Mouse (Mus musculus): ENCODE measurements around the gene Irf3. TPM values are rescaled to one million over a fixed set of nuclear protein-coding genes. Genes with fewer than 3 reads are reported as not detected.

The Irf3 gene
- polyA plus RNA-seq (2015; fragmentation: Nextera tagmentation; extraction: Ambion mirVana), result 39.8 and 43.2 TPM in 2 replicates

DNA sequence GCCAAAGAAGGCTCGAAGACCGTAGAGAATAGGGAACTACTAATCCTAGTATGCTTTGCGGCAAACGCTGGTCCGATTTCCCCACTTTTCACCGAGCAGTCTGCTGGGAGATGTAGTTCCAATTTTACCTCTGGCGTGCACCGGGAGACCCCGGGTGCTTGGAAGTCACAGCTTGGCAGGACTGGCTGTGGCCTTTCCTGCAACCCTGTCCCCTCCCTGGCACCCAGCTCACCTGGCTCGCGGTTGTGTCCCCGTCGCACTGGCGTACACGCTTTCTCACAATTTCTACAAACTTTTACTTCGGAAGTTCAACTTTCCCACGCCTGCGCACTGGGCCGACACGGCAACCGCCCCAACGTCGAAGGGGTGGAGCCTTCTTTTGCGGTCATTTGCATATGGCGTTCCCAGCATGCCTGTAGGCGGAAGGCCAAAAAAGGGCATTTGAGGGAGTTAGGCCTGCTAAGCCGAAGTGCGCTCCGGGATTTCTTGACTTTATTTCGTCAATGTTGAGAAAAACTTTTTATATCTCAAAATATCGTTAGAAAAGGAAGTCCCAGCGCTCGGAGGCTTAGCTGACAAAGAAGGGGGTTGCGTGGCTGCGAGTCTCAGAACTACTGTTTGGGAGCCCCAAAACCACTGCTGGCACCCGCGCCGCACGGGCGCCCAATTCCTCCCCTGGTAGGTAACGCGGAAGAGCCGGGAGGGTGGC lies at the start of gene Irf3:
Irf3 (plus strand) TSS at position 418 of the 709 bp plus-strand sequence.
- Histone ChIP-seq H3K27me3 (ENCODE audit: control insufficient read depth, insufficient read depth, low read depth, low read length) (no peaks in the 10 kb centered on the region), H3K4me1 (ENCODE audit: control insufficient read depth, low read depth, low read length) (peaks cover 25% of the 10 kb centered on the region), H3K4me3 (ENCODE audit: low read depth, low read length) (peak within 1 kb of the TSS; percentile 69), H3K9ac (ENCODE audit: low read depth, low read length) (peak within 1 kb of the TSS; percentile 88), H3K27ac (ENCODE audit: low read length) (peak within 1 kb of the TSS; percentile 96), H3K36me3 (ENCODE audit: control insufficient read depth, insufficient read depth) (peaks cover 26% of the 10 kb centered on the region), H3K4me2 (ENCODE audit: low read depth, low read length) (peak within 1 kb of the TSS; percentile 87), H3K9me3 (replicated peaks; ENCODE audit: control insufficient read depth, low read length) (no peaks in the 10 kb centered on the region)
- under 1% methylated on average over 43 of the region's 43 CpGs for WGBS (ENCODE audit: insufficient replicate concordance)
- ATAC-seq (ENCODE audit: low read depth), result peak; percentile 91

DNA sequence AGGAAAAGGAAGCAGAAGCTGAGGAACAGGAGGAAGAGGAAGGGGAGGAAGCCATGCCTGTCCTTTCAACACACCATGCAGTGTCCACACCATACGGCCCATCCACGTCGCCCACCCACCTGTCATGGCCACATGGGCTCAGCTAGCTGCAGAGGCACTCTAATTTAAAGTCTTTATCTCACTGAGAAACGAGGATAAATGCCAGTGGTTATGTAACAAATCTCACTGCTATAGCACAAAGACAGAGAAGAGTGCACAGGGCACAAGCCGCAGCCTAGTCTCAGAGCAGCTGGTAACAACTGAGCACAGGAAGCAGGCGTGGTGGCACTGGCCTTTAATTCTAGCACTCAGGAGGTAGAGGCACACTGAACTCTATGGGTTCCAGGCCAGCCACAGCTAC lies 47.5 kb upstream of the Irf3 start:
- Histone ChIP-seq H3K9ac (ENCODE audit: low read depth, low read length) (no peak overlapping the region), H3K4me1 (ENCODE audit: control insufficient read depth, low read depth, low read length) (peaks cover 18% of the 10 kb centered on the region), H3K36me3 (ENCODE audit: control insufficient read depth, insufficient read depth) (no peaks in the 10 kb centered on the region), H3K4me2 (ENCODE audit: low read depth, low read length) (no peak overlapping the region), H3K4me3 (ENCODE audit: low read depth, low read length) (no peak overlapping the region), H3K27ac (ENCODE audit: low read length) (no peak overlapping the region), H3K9me3 (replicated peaks; ENCODE audit: control insufficient read depth, low read length) (no peaks in the 10 kb centered on the region), H3K27me3 (ENCODE audit: control insufficient read depth, insufficient read depth, low read depth, low read length) (peaks cover 31% of the 10 kb centered on the region)
- 43% methylated on average over 6 of the region's 6 CpGs for WGBS (ENCODE audit: insufficient replicate concordance)
- ATAC-seq (ENCODE audit: low read depth), result no peak

DNA sequence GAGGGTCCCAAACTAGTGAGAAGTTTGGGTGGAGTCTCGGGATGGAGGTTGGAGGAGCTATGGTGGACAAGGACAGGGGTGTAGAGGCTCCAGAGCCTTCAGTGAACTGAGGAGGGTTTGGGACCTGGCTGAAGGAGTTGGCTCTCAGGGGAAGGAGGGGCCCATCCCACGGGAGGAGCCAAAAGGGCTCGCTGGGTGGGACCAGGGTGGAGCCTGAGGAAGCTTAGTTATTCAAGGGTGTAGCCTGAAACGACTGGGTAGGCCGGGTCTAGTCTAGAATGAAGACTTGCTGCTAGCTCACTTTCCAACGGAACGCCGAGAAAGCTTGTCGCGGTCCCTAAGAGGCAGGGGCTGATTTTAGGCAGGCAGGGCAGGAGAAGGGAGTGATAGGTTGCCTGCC lies 45.5 kb upstream of the Irf3 start:
- H3K4me3 ChIP-seq (ENCODE audit: low read depth, low read length), result peak overlapping the region; percentile 70
- H3K9me3 ChIP-seq (replicated peaks; ENCODE audit: control insufficient read depth, low read length), result no peaks in the 10 kb centered on the region
- peaks cover 31% of the 10 kb centered on the region for H3K27me3 ChIP-seq (ENCODE audit: control insufficient read depth, insufficient read depth, low read depth, low read length)
- H3K9ac ChIP-seq (ENCODE audit: low read depth, low read length), result peak overlapping the region; percentile 70
- ATAC-seq (ENCODE audit: low read depth), result peak; percentile 81
- 1% methylated on average over 10 of the region's 10 CpGs for WGBS (ENCODE audit: insufficient replicate concordance)
- peaks cover 18% of the 10 kb centered on the region for H3K4me1 ChIP-seq (ENCODE audit: control insufficient read depth, low read depth, low read length)
- peak overlapping the region; percentile 75 for H3K27ac ChIP-seq (ENCODE audit: low read length)
- peak overlapping the region; percentile 96 for H3K4me2 ChIP-seq (ENCODE audit: low read depth, low read length)
- no peaks in the 10 kb centered on the region for H3K36me3 ChIP-seq (ENCODE audit: control insufficient read depth, insufficient read depth)

DNA sequence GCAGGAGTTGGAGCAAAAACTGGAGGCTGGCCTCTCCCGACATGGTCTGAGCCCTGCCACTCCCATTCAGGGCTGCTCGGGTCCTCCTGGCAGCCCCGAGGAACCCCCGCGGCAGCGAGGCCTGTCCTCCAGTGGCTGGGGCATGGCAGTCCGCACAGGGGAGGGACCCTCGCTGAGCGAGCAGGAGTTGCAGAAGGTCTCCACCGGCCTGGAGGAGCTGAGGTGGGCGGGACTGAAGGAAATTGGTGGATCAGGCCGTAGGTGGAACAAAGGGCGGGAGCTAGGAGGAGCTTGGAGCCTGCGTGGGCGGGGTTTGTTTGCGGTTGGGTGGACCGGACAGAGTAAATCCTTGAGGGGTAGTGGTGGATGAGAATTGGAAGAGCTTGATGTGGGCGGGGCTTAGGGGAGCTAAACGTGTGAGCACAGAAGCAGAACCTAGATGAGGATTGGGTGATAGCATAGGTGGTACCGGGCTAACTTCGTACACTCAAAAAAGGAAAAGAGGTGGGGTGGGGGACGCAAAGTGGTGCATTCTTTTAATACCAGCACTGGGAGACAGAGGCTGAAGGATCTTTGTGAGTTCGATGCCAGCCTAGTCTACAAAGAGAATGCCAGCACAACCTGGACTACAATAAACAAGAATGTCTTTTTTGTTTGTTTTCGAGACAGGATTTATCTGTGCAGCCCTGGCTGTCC lies 44.7 kb upstream of the Irf3 start:
- H3K9ac ChIP-seq (ENCODE audit: low read depth, low read length), result peak overlapping the region; percentile 70
- peak; percentile 88 for ATAC-seq (ENCODE audit: low read depth)
- H3K4me3 ChIP-seq (ENCODE audit: low read depth, low read length), result peak overlapping the region; percentile 70
- H3K9me3 ChIP-seq (replicated peaks; ENCODE audit: control insufficient read depth, low read length), result no peaks in the 10 kb centered on the region
- H3K4me2 ChIP-seq (ENCODE audit: low read depth, low read length), result peak overlapping the region; percentile 96
- H3K27me3 ChIP-seq (ENCODE audit: control insufficient read depth, insufficient read depth, low read depth, low read length), result peaks cover 31% of the 10 kb centered on the region
- peaks cover 18% of the 10 kb centered on the region for H3K4me1 ChIP-seq (ENCODE audit: control insufficient read depth, low read depth, low read length)
- 6% methylated on average over 24 of the region's 24 CpGs for WGBS (ENCODE audit: insufficient replicate concordance)
- no peaks in the 10 kb centered on the region for H3K36me3 ChIP-seq (ENCODE audit: control insufficient read depth, insufficient read depth)
- H3K27ac ChIP-seq (ENCODE audit: low read length), result peak overlapping the region; percentile 75

DNA sequence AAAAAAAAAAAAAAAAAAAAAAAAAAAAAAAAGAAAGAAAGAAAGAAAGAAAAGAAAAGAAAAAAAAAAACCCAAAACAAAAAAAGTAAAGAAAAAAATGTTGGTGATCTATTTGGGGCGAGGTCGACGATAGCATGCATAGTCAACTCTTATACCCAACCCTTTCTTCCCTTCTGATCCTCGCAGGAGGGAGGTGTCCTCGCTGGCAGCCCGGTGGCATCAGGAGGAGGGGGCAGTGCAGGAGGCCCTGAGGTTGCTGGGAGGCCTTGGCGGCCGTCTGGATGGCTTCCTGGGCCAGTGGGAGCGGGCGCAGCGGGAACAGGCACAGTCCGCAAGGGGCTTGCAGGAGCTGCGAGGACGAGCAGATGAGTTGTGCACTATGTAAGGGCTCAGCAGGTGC lies 43.9 kb upstream of the Irf3 start:
- H3K4me2 ChIP-seq (ENCODE audit: low read depth, low read length), result no peak overlapping the region
- WGBS (ENCODE audit: insufficient replicate concordance), result 65% methylated on average over 14 of the region's 14 CpGs

DNA sequence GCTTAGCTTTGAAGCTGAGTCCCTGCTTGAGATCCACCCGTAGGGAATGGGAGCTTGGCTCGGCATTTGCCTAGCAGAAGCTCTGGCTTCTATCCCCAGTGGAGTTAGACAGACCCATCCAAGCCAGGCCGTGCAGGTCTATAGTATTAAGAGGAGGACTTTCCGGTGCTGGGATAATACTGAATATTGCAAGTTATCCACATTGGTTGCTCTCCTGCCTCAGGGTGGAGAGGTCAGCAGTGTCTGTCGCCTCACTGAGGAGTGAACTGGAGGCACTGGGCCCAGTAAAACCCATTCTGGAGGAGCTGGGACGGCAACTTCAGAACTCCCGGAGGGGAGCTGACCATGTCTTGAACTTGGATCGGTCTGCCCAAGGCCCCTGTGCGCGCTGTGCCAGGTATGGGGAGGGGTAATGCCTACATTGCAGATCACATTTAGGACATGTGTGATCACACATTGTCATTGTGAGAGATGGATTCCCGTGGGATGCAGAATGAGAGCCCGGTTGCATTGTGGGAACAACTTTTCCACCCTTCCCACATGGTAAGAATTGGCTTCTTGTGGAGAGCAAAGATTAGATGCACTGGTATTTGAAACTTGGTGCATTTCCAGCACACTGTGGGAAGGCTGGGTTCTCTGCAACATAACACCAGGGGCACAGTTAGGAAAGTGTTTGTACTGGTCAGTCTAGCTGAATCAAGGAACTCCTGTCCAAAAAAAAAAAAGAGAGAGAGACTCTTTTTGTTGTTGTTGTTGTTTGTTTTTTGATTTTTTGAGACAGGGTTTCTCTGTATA lies 43.2 kb upstream of the Irf3 start:
- Histone ChIP-seq H3K27ac (ENCODE audit: low read length) (no peak overlapping the region), H3K36me3 (ENCODE audit: control insufficient read depth, insufficient read depth) (no peaks in the 10 kb centered on the region)
- WGBS (ENCODE audit: insufficient replicate concordance), result 83% methylated on average over 12 of the region's 12 CpGs

More for the DNA sequence above, 43.9 kb upstream of the Irf3 start:
- no peak overlapping the region for H3K4me3 ChIP-seq (ENCODE audit: low read depth, low read length)
- H3K36me3 ChIP-seq (ENCODE audit: control insufficient read depth, insufficient read depth), result no peaks in the 10 kb centered on the region
- H3K4me1 ChIP-seq (ENCODE audit: control insufficient read depth, low read depth, low read length), result peaks cover 18% of the 10 kb centered on the region
- no peak overlapping the region for H3K27ac ChIP-seq (ENCODE audit: low read length)
- no peak for ATAC-seq (ENCODE audit: low read depth)
- peaks cover 27% of the 10 kb centered on the region for H3K27me3 ChIP-seq (ENCODE audit: control insufficient read depth, insufficient read depth, low read depth, low read length)
- no peak overlapping the region for H3K9ac ChIP-seq (ENCODE audit: low read depth, low read length)
- H3K9me3 ChIP-seq (replicated peaks; ENCODE audit: control insufficient read depth, low read length), result no peaks in the 10 kb centered on the region

DNA sequence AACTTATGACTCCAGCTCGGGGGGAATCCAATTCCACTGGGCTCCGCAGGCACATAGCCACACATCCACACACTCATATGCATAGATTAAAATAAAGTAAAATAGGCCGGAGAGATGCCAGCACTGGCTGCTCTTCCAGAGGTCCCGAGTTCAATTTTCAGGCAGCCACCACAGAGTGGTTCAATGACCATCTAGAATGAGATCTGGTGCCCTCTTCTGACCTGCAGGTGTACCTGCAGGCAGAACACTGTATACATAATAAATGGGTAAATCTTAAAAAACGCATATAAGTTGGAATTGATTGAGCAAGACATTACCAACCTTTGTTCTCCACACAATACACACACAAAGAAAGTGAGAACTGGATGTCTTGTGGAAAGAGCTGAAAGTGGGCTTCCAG lies 41.8 kb upstream of the Irf3 start:
- 36% methylated on average over 5 of the region's 5 CpGs for WGBS (ENCODE audit: insufficient replicate concordance)
- no peak for ATAC-seq (ENCODE audit: low read depth)
- H3K4me3 ChIP-seq (ENCODE audit: low read depth, low read length), result no peak overlapping the region

More for the DNA sequence above, 43.2 kb upstream of the Irf3 start:
- H3K4me1 ChIP-seq (ENCODE audit: control insufficient read depth, low read depth, low read length), result peaks cover 18% of the 10 kb centered on the region
- ATAC-seq (ENCODE audit: low read depth), result no peak
- no peak overlapping the region for H3K4me3 ChIP-seq (ENCODE audit: low read depth, low read length)
- peaks cover 28% of the 10 kb centered on the region for H3K27me3 ChIP-seq (ENCODE audit: control insufficient read depth, insufficient read depth, low read depth, low read length)
- H3K9ac ChIP-seq (ENCODE audit: low read depth, low read length), result no peak overlapping the region
- H3K4me2 ChIP-seq (ENCODE audit: low read depth, low read length), result no peak overlapping the region
- H3K9me3 ChIP-seq (replicated peaks; ENCODE audit: control insufficient read depth, low read length), result no peaks in the 10 kb centered on the region

DNA sequence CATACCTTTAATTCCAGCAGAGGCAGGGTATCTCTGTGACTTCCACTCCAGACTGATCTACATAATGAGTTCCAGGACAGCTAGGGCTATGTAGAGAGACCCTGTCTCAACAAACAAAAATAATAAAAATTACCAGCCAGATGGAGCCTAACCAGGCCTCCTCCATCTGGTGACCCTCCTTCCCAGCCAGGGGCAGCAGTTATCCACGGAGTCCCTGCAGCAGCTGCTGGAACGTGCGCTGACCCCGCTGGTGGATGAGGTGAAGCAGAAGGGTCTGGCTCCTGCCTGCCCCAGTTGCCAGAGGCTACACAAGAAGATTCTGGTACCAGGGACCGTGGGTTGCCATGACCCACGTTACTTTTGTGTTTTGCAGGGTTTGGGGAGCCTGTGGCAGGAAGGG lies 41.2 kb upstream of the Irf3 start:
- H3K36me3 ChIP-seq (ENCODE audit: control insufficient read depth, insufficient read depth), result no peaks in the 10 kb centered on the region
- H3K9me3 ChIP-seq (replicated peaks; ENCODE audit: control insufficient read depth, low read length), result no peaks in the 10 kb centered on the region
- no peak overlapping the region for H3K9ac ChIP-seq (ENCODE audit: low read depth, low read length)
- ATAC-seq (ENCODE audit: low read depth), result no peak
- peaks cover 9% of the 10 kb centered on the region for H3K27me3 ChIP-seq (ENCODE audit: control insufficient read depth, insufficient read depth, low read depth, low read length)
- H3K27ac ChIP-seq (ENCODE audit: low read length), result no peak overlapping the region
- WGBS (ENCODE audit: insufficient replicate concordance), result 67% methylated on average over 6 of the region's 6 CpGs
- H3K4me3 ChIP-seq (ENCODE audit: low read depth, low read length), result no peak overlapping the region
- peaks cover 18% of the 10 kb centered on the region for H3K4me1 ChIP-seq (ENCODE audit: control insufficient read depth, low read depth, low read length)
- H3K4me2 ChIP-seq (ENCODE audit: low read depth, low read length), result no peak overlapping the region

More for the DNA sequence above, 41.8 kb upstream of the Irf3 start:
- H3K9ac ChIP-seq (ENCODE audit: low read depth, low read length), result no peak overlapping the region
- no peaks in the 10 kb centered on the region for H3K9me3 ChIP-seq (replicated peaks; ENCODE audit: control insufficient read depth, low read length)
- H3K4me1 ChIP-seq (ENCODE audit: control insufficient read depth, low read depth, low read length), result peaks cover 18% of the 10 kb centered on the region
- no peaks in the 10 kb centered on the region for H3K36me3 ChIP-seq (ENCODE audit: control insufficient read depth, insufficient read depth)
- H3K4me2 ChIP-seq (ENCODE audit: low read depth, low read length), result no peak overlapping the region
- H3K27me3 ChIP-seq (ENCODE audit: control insufficient read depth, insufficient read depth, low read depth, low read length), result peaks cover 15% of the 10 kb centered on the region
- H3K27ac ChIP-seq (ENCODE audit: low read length), result no peak overlapping the region
